Mouse (Mus musculus) midbrain, embryonic 13.5 days (tissue): Measurements from ENCODE around the gene Shc1. TPM values are rescaled to one million over a fixed set of nuclear protein-coding genes. Genes with fewer than 3 reads are reported as not detected.

ENCODE experiments used
- ATAC-seq: fragments of 200-750 bp; cut with Nextera tagmentation; 2 replicates; pipeline ENCODE4 v1.8.0; 2017; ENCODE audit warnings: mild to moderate bottlenecking, moderate TSS enrichment, moderate library complexity
- H3K27ac ChIP-seq: fragments of 300-500 bp; sonication (generic); 2 replicates; pipeline ENCODE4 v1.5.1; 2015; ENCODE audit warnings: inconsistent platforms, mild to moderate bottlenecking, moderate library complexity
- H3K27me3 ChIP-seq: fragments of 300-500 bp; sonication (generic); 2 replicates; pipeline ENCODE4 v1.6.1; 2015; ENCODE audit warnings: mild to moderate bottlenecking, inconsistent platforms
- H3K36me3 ChIP-seq: fragments of 300-500 bp; sonication (generic); 2 replicates; pipeline ENCODE4 v1.6.1; 2015; ENCODE audit warnings: mild to moderate bottlenecking, inconsistent platforms
- H3K4me1 ChIP-seq: fragments of 300-500 bp; sonication (generic); replicated peaks from 2 replicates; pipeline ENCODE4 v1.6.1; 2015; ENCODE audit warnings: inconsistent platforms
- H3K4me2 ChIP-seq: fragments of 300-500 bp; sonication (generic); replicated peaks from 2 replicates; pipeline ENCODE4 v1.6.1; 2015; ENCODE audit warnings: moderate library complexity, mild to moderate bottlenecking, inconsistent platforms
- H3K4me3 ChIP-seq: fragments of 300-500 bp; sonication (generic); replicated peaks from 2 replicates; pipeline ENCODE4 v1.5.1; 2015; ENCODE audit warnings: mild to moderate bottlenecking, inconsistent platforms
- H3K9ac ChIP-seq: fragments of 300-500 bp; sonication (generic); replicated peaks from 2 replicates; pipeline ENCODE4 v1.6.1; 2015; ENCODE audit warnings: mild to moderate bottlenecking, inconsistent platforms
- H3K9me3 ChIP-seq: fragments of 300-500 bp; sonication (generic); 2 replicates; pipeline ENCODE4 v1.6.1; 2016; ENCODE audit warnings: mild to moderate bottlenecking, inconsistent platforms
- WGBS: fragments of 180-500 bp; shearing (Covaris S2); methylation state at CpG from one replicate; pipeline ENCODE4 v1.1.7; 2015; 5-methylcytosine and 5-hydroxymethylcytosine counted together
- polyA plus RNA-seq: library from polyadenylated mRNA; unstranded; fragments of >200 nt; fragmentation: Nextera tagmentation; extraction: Ambion mirVana; gene quantifications from 2 replicates; pipeline ENCODE4 v1.2.1, GENCODE M21; 2015

The Shc1 gene
- polyA plus RNA-seq, 1 experiment from 2014 or later: 17.8 TPM

DNA sequence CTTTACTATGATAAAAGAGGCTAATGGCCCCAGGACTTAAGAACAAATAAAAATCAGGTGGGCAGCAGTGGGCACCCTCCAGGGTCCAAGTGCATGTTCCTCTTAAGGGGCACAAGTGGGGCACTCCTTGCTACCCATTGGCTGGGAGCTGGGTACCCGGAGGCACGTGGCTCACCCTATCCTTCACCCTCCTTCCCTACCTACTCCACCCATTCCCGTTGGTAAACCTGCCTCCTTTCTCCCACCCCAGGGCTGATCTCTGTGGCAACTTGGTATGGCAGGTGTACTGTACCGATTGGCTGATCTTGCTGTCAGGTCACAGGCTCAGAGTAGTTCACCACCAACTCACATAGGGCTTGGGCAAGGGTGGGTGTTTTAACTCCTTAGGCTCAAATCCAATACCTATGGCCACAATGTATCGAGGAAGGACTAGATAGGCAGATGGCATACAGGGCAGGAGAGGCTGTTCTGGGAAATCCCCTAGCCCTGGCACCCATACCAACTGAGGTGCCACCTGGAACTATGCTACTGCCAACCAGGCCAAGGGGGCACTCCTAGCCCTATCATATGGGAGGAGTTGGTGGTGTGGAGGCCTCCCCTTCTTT, 34.5 kb upstream of the Shc1 start:
- Histone ChIP-seq H3K36me3 (no peaks in the 10 kb centered on the region), H3K4me3 (no peak overlapping the region), H3K27ac (no peak overlapping the region), H3K27me3 (0 out of 2 replicates have a peak, but pooled peaks cover 3% of the 10 kb centered on the region), H3K9ac (no peak overlapping the region), H3K4me2 (no peak overlapping the region), H3K4me1 (peaks cover 25% of the 10 kb centered on the region), H3K9me3 (no peaks in the 10 kb centered on the region)
- ATAC-seq: no peak
- WGBS: 90% methylated on average over 5 of the region's 5 CpGs

DNA sequence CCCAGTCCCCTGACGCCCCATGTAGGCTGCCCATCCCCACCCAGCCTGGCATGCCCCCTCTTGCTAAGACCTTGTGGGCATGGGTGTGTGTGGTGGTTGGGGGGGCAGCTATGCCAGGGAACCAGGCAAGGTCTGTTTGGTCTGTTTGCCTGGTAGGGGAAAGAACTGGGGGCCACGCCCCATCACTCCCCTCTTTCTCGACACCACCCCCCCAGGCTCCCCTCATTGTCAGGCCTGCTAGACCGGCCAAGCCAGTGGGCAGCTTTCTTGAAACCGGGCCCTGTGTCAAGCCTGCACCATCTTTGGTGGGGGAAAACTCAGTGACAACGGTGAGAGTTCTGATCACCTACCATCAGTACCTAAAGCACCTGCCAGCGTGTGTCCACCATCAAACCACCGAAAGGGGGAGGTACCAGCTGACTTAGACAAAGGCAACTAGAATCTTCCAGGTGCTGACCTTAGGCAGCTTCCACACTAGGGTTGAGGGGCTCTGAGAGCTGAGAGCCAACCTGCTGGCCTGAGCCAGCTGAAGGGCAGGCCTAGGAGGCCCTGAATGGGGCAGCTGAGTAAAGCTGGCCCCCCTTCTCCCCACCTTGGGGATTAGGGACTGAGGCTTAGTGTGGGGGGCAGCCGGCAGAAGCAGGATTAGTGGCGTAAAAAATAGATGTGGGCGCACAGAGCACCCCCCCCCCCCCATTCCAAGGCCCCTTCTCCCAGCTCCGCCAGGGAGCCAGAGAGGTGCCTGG, 33.7 kb upstream of the Shc1 start:
- 38% methylated on average over 12 of the region's 12 CpGs for WGBS
- Histone ChIP-seq H3K4me2 (no peak overlapping the region), H3K9ac (peak overlapping the region; percentile 21; the same call in 1 of the 2 replicates), H3K4me3 (no peak overlapping the region), H3K27me3 (0 out of 2 replicates have a peak, but pooled peaks cover 3% of the 10 kb centered on the region), H3K9me3 (no peaks in the 10 kb centered on the region), H3K27ac (no peak overlapping the region), H3K4me1 (peaks cover 17% of the 10 kb centered on the region), H3K36me3 (no peaks in the 10 kb centered on the region)
- no peak for ATAC-seq

DNA sequence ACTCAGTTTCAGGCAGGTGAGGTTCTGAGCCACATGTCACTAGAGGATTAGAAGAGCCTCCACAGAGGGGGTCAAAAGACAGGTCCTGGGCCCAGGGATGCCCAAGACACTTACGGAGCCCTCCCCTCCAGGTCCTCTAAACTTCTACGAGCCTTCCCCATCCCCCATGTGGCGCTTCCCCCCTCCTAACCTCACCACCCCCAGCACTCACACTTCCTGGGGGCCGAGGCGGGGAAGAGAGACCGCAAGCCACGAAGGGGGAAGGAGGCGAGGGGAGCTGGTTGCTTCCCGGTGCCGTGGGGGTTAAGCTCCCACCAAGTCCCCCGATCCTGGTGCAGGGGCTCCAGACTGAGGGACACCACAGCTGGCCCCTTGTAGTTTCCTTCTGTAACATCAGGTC, 32.8 kb upstream of the Shc1 start:
- Histone ChIP-seq H3K36me3 (no peaks in the 10 kb centered on the region), H3K9ac (no peak overlapping the region), H3K9me3 (no peaks in the 10 kb centered on the region), H3K4me1 (peaks cover 17% of the 10 kb centered on the region), H3K27me3 (0 out of 2 replicates have a peak, but pooled peaks cover 3% of the 10 kb centered on the region), H3K4me3 (no peak overlapping the region), H3K4me2 (no peak overlapping the region), H3K27ac (no peak overlapping the region)
- no peak for ATAC-seq
- whole genome bisulfite sequencing: 31% methylated on average over 11 of the region's 11 CpGs

DNA sequence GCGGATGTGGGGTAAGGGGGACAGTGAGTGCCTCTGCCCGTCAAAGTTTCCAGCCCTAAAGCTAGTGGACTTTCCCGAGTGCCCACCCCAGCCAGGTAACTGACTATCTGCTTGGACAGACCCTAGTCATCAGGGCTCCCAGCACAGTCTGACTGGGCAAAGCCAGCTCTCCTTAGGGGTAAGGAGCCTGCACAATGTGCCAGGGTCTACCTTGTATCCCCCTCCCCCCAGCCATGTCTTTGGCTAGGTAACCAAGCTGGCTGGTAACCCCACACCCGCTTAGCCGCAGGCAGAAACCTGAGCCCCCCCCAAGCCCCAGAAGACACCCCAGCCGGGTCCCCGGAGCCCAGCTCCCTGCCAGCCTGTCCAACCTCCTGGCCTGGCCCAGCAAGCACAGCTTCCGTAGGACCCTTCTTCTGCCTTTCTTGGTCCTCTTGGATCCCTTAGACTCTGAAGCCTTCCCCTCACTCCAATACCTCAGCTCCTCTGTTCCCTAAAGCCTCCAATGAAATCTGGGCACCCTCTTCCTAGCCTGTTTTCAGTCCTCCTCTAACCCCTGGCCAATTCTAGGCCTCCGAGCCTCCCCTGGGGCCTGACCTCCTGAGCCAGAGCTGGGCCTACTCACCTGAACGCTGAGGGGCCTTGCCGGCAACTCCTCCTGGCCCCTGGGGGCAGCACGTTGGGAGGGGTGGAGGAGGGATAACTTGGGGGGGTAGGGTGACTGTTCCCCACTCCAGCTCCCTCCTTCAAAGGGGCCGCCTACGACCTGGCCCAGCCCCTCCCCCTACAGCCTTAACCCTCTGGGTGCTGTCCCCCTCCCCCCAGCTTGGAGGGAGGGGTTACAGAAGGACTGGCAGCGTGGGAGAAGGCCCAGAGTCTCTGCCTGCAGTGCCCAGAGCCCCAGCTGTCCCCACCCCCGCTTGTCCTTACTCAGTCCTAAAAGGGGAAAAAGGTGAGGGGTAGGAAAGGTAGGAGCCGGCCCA, 31.5 kb upstream of the Shc1 start:
- Histone ChIP-seq H3K9me3 (no peaks in the 10 kb centered on the region), H3K4me3 (no peak overlapping the region), H3K9ac (peak overlapping the region; percentile 20; the same call in 1 of the 2 replicates), H3K36me3 (no peaks in the 10 kb centered on the region), H3K4me2 (no peak overlapping the region), H3K4me1 (peaks cover 30% of the 10 kb centered on the region), H3K27me3 (peaks cover 6% of the 10 kb centered on the region; the same call in 1 of the 2 replicates), H3K27ac (no peak overlapping the region)
- ATAC-seq: no peak
- 54% methylated on average over 17 of the region's 17 CpGs for WGBS

DNA sequence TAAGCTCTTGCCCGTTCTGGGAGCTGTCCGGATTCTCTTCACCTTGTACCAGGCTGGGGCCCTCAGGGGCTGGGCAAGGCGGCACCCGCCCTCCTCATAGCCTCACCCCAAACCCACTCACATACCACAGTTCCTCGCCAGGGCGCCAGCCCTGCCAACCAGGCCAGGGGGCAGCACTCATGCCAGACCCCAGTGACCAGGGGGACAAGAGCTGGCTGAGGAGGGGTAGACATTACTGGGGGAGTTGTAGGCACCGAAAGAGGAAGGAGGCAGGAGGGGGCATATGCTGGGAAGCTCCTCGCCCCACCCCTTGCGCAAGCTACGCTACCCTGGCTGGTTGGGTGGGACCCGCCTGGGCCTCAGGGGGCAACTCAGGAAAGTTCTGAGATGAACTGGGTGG, 30.6 kb upstream of the Shc1 start:
- Histone ChIP-seq H3K9ac (no peak overlapping the region), H3K4me2 (no peak overlapping the region), H3K4me1 (peaks cover 39% of the 10 kb centered on the region), H3K27ac (no peak overlapping the region), H3K9me3 (no peaks in the 10 kb centered on the region), H3K4me3 (no peak overlapping the region), H3K27me3 (peaks cover 11% of the 10 kb centered on the region; the same call in 1 of the 2 replicates), H3K36me3 (no peaks in the 10 kb centered on the region)
- WGBS: 75% methylated on average over 11 of the region's 11 CpGs
- ATAC-seq: no peak

DNA sequence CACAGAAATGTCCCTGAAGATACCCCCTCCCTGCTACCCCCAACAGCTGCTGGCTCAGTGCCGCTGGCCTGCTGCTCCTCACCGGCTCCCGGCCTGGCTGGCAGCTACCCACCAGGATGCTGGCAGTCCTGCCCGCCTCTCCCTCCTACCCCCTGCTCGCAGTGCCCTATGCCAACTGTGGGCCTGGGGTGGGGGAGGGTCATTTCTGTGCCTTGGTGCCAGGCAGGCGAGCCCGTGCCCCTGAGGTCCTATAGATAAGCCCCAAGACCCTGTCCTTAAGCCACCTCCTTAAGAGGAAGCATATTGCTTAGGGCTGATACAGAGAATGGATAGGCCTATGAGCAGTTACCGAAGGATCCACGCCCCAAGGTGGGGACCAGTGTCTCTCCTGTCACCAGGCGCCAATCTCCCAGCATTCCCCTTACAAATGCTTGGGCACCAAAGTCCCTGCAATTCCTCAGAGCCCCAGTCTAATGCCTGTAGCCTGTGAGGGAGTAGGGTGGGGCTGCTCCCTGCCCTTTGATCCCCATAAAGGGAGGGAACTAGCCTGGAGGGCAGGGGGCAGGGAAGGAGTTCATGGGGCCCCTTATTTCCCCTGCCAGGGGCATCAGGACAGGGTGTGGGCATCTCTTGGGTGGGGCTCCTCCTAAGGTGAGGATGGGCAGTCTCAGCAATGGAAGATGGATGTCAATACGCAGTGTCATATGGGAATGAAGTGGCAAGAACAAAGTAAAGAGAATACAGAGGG, 29.9 kb upstream of the Shc1 start:
- no peak overlapping the region for H3K27ac ChIP-seq
- WGBS: 75% methylated on average over 11 of the region's 11 CpGs
- H3K9ac ChIP-seq: no peak overlapping the region
- no peaks in the 10 kb centered on the region for H3K9me3 ChIP-seq
- H3K36me3 ChIP-seq: no peaks in the 10 kb centered on the region
- H3K4me3 ChIP-seq: no peak overlapping the region
- H3K4me2 ChIP-seq: no peak overlapping the region
- ATAC-seq: peak; percentile 7; the same call in 1 of the 2 replicates
- peaks cover 44% of the 10 kb centered on the region for H3K4me1 ChIP-seq
- H3K27me3 ChIP-seq: peaks cover 16% of the 10 kb centered on the region

DNA sequence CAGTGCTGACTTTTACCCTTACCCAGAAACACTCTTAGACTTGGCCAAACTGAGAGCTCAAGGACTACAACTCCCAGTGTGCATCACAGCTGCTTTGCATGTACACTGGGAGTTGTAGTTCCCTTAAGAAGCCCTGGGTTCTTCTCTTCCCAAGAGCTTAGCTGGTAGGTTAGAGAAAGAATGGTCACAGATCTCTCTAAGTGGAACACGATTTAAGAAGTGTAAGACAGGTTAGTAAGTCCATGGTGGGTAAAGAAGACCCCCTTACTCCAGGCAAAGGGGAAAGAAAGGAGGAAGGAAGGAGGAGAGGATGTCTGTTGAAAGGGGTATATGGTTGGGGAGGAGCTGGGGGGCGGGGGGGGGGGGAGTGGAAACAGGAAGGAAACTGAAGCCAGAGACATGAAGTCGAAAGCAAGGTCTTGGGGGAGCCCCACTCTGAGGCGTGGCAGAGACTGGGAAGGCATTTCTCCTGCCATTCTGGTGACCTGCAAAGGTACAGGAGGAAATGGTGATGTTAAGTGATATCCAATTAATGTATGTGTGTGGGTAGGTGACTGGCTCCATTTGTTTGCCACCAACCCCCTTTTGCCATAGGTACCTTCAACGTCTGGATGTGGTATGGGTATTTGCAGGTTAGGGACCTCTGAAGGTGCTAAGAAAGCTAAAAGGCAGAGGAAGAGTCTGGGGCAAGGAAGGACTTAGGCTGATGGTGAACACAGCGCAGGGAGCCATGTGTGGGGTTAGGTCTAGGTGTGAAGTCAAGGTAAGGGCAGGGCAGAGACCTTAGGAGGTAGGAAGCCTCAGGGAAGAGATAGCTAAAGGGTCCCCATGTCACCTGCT, 29.1 kb upstream of the Shc1 start:
- Histone ChIP-seq H3K9ac (no peak overlapping the region), H3K4me1 (peaks cover 48% of the 10 kb centered on the region), H3K36me3 (no peaks in the 10 kb centered on the region), H3K4me3 (no peak overlapping the region), H3K4me2 (no peak overlapping the region), H3K27me3 (peaks cover 16% of the 10 kb centered on the region), H3K27ac (no peak overlapping the region), H3K9me3 (no peaks in the 10 kb centered on the region)
- ATAC-seq: peak; percentile 6; the same call in 1 of the 2 replicates
- WGBS: 64% methylated on average over 5 of the region's 6 CpGs

DNA sequence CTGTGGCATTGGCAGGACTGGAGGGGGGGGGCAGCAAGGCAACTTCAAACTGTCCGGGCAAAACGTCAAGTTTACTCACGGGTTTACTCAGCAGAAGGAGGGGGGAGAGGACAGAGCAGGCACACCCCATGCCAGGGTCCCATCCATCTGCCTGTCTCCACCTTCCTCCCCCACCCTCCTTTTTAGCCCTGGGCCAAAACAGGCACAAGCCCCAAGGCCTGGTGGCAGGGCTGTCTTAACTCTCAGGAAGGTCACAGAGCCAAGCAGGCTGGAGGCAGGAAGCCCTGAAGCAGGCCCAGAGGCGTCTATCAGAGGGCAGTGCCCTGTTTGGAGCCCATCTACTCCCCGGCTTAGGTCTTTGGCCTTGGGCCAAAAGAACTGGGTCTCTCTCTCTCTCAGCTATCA, 28.1 kb upstream of the Shc1 start:
- no peak overlapping the region for H3K27ac ChIP-seq
- no peak overlapping the region for H3K4me2 ChIP-seq
- WGBS: 70% methylated on average over 5 of the region's 5 CpGs
- no peak for ATAC-seq
- H3K27me3 ChIP-seq: peaks cover 21% of the 10 kb centered on the region
- no peak overlapping the region for H3K4me3 ChIP-seq
- H3K9me3 ChIP-seq: no peaks in the 10 kb centered on the region
- peaks cover 48% of the 10 kb centered on the region for H3K4me1 ChIP-seq
- no peak overlapping the region for H3K9ac ChIP-seq
- H3K36me3 ChIP-seq: no peaks in the 10 kb centered on the region

DNA sequence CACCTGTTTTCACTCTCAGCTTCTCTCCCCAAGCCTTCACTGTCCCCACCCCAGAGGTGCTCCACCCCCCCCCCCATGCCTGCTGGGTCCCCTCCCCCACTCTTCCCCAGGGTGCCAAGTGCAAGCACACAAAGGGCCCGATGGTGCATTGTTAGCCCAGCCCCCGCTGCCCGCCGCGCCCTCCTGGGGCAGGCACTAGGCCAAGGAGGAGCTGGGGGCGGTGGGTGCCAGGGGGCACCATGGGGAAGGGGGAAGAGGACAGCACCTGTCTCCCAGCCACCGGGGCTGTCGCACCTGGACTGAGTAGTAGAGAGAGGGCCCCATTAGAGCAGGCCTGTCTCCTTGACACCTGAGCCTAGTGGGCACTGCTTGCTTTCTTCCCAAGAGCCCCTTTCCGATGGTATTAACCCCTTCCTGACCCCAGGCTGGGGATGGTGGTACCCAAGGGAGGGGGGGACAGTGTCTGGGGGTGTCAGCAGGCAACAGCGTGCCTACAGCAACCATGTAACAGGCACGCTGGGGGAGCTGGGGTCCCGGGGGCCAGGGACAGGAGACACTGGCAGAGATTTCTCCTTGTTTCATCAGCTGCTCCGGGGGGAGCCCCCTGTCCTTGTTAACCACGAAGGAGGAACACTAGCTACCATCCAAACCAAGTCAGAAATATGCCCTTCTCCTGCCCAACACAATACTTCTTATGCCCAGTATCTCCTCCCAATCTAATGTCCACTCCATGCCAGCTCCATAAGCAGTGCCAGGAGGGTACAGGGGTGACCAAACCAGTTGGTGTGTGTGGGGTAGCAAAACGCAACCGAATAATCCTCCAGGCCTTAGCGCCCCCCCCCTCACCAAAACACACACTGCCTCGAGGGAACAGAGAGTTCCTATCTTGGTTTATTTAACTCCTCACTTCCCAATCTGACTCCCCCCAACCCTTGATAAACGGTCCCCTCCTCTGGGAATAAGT, 27.3 kb upstream of the Shc1 start:
- Histone ChIP-seq H3K4me3 (peak overlapping the region; percentile 52), H3K27me3 (peaks cover 26% of the 10 kb centered on the region), H3K9ac (peak overlapping the region; percentile 66), H3K4me2 (peak overlapping the region; percentile 97), H3K36me3 (no peaks in the 10 kb centered on the region), H3K27ac (no peak overlapping the region), H3K9me3 (no peaks in the 10 kb centered on the region), H3K4me1 (peaks cover 51% of the 10 kb centered on the region)
- 6% methylated on average over 19 of the region's 19 CpGs for WGBS
- no peak for ATAC-seq
